Mouse (Mus musculus) c-Kit-negative CD71-positive TER-119-positive erythroid progenitor cells, embryonic 14.5 days (primary cell): ENCODE measurements around the gene Cenpv.

Experiments used
- DNase-seq: peaks from one replicate; pipeline ENCODE4 v3.0.0-alpha.2; 2013; ENCODE audit warnings: low read depth, low spot score

Cenpv gene

GRCm38 (mm10) chr11:62539089-62539890, at the start of gene Cenpv:
Cenpv (minus strand) TSS chr11:62539261.
- no peak for DNase-seq

DNA sequence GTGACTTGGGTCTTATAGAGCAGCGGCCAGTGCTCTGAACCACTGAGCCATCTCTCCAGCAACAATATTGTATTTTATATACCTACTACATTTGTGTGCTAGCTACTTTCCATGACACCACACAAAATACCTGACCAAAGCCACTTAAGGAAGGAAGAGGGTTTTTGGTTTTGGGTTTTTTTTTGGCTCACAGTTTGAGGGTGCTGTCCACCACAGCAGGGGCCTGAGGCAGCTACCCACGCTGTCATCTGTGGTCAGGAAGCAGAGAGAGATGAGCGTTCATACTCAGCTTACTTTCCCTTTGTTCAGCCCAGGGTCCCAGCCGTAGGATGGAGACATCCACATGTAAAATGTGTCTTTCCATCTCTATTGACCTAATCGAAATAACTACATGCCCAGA, 48.0 kb upstream of the Cenpv start:
- DNase-seq: no peak

DNA sequence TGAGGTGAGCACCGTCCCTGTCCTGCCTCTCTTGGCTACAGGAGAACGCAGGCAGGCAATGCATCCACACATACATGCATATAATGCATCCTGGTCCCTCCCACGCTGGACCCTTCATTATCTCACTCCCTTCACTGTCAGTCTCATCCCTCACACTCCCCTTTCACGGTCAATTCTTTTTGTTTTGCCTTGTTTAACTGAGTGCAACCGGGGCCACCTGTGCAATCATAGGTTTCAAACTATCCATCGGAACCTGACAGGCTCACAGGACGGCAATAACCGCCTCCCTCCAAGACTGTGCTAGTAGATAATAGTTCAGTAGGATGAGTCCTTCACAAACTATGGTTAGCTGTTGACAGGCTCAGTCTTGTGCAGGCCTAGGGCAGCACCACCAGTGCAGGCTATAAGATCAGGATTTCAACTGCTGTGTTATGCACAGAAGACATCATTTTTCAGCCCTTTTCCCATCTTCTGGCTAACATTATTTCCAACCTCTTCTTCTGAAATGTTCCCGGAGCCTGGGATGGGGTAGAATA, 45.7 kb upstream of the Cenpv start:
- no peak for DNase-seq

DNA sequence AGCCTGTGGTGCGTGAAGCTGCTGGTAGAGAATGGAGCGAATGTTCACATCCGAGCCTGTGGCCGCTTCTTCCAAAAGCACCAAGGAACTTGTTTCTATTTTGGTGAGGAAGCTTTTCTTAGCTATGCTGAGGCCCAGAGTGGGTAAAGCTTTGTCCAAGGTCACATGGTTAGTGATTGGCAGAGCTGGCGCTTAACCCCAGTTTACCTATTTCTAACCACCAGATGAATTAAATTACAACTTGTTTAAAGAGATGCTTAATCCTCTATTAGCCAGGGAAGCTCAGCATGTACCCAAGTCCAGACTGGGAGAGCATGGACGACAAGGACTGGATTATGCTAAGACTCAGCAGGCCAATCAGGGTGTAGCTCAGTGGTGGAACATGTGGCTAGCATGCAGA, 44.0 kb upstream of the Cenpv start:
- DNase-seq: no peak

DNA sequence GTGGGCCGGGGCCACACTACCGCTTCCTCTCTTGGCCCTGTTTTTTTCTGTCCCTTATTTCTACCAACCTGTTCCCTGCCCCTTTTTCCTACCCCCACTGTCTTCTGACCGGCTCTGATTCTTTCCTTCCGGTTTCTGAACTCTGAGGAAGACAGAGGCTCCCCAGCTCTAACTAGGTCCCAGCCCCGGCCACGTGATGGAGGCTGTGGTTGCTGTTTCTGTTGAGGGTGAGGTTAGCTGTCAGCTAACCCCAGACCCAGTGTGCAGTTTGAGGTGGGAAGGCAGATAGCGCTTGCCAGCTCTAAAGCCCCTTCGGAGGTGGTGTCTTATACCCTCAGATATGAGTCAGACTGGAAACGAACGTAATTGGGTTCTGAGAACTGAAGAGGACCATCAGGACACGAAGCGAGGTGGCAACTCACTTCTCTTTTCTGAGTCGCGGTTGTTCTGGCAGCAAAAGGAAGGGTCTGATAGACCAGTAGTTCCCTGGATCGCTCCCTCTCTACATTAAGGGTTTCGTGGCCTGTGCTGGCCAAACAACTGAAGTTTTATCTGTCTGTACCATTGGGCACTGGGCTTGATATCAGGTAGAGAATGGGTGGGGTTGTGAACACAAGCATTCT, 37.6 kb upstream of the Cenpv start:
- DNase-seq: no peak

DNA sequence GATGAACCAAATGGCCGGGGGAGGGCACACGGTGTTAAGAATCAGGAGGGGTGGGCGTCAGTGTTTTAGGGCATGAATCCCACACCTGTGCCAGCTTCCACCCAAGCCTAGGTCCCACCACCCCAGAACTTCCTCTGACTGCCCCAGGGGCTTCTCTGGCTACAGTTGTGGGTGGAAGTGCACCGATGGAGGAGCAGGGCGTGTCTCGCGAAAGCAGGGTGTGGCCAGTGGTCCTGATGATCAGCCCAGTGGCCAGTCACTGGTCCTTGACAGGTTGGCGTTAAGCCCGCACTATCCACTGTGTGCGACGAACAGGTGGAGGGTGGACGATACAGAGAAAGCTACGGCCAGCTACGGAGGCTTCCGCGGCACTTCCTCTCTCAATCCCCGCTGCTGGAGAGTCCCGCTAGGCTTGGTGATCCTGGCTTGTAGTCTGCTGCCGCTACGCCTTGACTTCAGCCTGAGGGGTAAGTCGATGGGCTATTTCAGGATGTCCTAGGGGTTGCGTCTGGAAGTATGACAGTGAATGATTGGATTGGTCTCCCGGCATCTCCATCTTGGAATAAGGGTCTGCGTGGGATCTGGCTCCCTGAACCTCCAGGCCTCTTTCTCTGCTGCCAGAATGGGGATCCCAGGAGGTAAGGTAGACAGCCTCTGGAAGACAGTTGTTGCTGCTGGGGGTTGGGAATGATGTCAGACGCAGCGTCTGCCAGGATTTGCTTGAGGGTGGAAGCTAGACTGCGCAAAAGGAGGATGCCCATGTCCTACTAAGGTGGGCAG, 36.8 kb upstream of the Cenpv start:
- DNase-seq: peak; percentile 51

DNA sequence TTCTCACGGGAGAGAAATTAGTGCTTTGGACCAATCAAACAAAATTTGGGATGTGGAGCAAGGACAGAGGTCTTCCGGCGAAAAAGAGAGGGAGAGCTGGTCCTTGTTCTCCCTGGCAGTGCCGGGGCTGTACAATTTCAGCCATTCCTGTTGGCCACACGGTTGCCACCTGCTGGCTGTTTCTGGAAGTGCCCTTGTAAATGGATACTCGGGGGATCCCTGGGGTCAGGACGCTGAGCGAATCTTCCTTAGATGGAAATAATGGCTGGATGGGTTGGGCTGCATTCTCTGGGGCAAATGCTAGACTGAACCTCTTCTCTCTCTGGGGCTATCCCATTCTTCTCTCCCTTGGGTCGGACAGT, 36.2 kb upstream of the Cenpv start:
- peak; percentile 64 for DNase-seq

DNA sequence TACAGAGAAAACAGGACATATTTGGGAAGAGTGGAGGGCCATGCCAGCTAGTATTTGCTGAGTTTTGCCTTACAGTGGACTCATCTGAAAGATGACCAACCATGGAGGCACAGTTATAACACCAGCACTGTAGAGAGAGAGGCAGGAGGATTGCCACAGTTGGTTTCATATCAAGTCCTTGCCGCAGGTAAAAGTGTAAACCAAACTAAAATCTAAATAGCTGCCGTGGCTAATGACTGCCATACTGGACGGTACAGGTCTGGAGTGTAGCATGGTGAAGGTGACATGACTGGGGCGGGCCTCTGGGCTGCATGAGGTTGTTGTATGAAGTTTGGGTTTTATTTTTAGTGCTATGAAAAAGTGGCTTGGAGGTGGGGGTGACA, 35.6 kb upstream of the Cenpv start:
- DNase-seq: no peak

GRCm38 (mm10) chr11:62573959-62574702, 35.1 kb upstream of the Cenpv start, which contains the start of gene Trpv2:
Trpv2 (plus strand) TSS chr11:62574486.
- DNase-seq: no peak

DNA sequence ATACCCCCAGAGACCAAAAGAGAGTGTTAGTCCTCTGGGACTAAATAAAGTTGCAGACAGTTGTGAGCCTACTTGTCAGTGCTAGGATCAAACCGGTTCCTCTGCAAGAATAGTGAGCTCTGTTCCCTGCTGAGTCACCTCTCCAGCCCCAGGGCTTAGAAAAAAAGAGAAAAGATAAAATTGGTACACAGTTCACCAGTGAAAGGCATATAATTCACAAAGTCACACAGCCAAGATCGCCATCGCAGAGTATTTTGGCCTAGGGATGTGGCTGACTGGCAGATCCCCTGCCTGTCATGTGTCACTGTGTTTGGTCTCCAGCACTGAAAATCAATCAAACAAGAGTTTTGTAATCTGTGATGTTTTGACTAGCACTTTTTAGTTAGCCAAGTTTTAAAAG, 29.2 kb upstream of the Cenpv start:
- DNase-seq: no peak

DNA sequence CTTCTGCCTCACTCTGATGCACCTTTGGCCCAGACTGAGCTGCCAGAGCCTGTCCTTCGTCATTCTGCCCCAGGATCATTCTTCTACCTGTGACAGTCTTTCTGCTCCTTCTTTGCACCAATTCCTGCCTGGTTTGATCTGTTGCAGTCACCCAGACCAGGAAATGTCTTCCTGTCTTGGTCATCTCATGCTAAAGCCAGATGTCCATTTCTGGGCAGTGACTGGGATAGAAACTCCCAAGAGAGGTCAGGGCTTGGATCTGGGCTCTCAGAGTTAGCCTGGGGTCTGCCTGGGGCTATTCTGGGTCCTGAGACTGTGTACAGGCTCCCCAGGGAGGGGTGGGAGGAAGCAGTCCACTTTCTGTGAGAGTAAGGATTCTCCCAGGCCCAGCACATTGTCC, 27.1 kb upstream of the Cenpv start:
- no peak for DNase-seq

DNA sequence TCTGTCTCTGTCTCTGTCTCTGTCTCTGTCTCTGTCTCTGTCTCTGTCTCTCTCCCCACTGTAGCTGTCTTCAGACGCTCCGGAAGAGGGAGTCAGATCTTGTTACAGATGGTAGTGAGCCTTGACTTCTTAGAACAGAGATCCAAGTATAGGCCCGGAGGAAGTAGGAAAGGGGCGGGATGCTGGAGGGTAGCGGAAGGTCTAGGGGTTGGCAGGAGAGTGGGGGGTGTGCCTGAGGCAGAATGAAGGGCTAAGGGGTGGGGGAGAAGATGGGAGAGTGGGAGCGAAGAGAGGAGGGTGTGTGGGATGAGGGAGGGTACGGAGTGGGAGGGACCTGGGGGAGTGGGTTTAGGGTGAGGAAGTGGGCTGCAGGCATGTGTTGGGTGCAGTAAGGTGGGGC, 26.7 kb upstream of the Cenpv start:
- DNase-seq: no peak

- no peak for DNase-seq
Measured at GRCm38 (mm10) chr11:62563590-62563989, 24.5 kb upstream of the Cenpv start.

DNA sequence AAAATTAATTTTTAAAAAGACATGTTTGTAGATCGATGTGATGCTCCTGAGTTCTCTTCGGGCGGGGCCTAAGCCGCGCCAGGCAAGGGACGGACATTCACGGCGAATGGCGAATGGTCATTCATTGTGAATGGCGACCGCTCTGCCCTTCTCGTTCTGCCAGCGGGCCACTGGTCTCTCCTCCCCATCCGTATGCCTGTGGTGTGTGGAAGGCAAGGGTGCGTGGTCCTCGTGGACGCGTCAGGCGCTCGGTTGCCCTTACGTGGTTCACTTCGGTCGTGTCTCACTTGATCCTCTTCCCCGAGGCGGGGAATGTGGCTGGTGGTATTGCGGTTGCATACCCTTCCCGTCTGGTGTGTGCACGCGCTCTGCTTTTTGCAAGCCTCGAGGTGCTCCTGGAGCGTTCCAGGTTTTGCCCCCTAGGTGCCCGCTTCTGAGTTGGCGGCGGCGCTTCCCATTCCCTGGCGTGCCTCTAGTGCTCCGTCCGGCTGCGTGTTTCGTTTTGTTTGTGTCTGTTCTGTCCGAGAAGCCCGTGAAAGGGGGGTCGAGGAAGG, 21.5 kb upstream of the Cenpv start:
- DNase-seq: no peak

DNA sequence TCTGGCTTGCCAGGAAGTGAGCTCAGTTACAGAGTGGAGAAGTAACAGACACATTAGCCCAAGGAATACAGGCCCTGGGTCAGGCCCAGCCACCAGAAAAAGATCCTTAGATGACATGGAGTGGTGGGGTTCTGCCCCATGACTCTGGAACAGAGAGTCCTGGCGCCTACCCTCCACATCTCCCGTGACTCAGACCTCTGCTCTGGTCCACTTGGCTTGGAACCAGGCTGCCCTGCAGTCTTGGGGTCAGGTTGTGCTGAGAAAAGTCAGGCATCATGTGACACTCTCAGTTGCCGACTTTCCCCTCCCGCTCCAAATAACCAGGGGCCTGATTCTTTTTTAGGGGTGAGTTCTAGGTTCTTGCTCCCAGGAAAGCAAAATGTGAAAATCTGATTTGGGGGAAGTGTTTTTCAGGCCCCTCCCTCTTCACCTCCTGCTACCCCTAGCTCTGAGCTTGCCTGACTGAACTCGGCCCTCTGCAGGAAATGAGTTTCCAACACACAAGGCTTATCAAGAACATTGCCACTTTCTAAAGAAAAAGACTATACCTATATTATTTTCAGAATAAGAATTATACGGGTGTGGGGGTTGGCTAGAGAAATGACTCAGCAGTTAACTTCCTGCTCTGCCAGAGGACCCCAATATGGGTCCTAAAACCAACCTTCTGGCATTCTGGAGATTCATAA, 20.0 kb upstream of the Cenpv start:
- no peak for DNase-seq

DNA sequence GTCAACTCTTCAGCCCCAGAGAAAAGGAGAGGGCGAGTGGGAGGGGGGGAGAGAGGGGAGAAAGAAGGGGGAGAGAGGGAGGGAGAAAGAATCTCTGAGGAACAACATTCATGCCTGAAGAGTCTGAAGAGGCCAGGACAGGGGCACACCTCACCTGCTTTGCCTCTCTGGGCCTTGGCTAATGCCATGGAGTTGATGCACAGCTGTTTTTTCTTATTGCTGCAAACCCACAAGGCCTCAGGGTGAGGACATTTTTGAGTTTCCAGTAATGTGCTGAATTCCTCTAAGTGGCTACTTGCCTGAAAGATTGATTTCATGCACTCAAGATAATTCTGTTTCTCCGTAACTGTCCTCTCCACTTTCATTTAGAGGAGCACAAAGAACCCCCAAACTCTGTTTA, 19.1 kb upstream of the Cenpv start:
- DNase-seq: no peak

DNA sequence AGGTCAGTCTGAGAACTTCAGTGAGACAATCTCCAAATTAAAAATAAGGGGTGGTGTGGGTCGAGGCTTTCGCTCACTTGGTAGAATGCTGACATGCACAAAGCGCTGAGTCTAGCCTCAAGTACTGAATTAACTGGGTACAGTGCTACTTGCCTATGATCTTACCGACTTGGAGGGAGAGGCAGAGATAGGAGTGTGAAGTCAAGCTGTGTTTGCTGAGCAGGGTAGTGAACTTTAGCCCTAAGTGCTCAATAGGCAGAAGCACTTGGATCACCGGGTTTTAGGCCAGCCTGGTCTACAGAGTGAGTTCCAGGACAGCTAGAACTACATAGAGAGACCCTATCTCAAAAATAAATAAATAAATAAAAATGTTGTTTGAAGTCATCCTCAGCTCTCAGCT, 18.1 kb upstream of the Cenpv start:
- no peak for DNase-seq

DNA sequence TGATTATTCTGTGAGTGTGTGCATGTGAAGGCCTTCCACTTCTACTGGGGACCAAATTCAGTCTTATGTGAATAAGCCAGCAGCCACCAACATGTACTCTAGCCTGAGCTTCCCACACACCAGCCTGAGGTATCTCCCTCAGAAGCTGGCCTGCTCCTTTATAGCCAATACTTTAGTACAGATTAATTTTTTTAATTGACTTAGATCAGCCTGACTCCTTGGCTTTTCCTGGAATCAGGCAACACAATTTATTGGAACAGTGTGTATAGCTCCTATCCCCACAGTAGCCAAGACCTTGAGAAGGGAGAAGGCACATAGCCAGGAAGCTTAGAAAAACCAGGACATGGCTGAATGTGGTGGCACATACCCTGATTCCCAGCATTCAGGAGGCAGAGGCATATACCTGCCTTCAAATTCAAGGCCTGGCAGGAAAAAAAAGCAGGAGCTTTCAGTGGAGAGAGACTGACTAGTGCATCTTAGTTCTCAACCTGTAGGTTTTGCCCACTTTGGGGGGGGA, 16.9 kb upstream of the Cenpv start:
- DNase-seq: no peak

DNA sequence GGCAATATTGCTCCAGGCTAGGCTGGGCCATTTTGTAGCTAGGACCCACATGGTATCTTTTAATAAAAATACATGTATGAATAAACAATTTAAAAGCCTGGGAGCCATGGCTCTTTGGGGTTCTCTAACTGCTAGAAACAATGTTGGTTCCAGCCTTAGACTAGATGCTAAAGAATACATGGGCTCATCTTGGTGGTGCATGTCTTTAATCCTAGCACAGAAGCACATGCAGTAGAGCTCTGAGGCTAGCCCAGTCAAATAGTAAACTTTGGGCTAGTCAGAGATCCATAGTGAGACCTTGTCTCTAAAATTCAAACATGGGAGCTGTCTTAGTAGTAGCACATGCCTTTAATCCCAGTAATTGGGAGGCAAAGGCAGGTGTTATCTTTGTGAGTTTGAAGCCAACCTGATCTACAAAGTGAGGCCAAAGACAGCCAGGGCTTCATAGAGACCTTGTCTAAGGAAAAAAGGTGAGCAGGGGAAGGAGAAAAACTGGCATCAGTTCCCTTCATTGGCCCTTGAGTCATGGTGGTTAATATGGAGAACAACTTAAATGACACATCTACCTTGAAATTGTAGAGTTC, 16.0 kb upstream of the Cenpv start:
- no peak for DNase-seq

DNA sequence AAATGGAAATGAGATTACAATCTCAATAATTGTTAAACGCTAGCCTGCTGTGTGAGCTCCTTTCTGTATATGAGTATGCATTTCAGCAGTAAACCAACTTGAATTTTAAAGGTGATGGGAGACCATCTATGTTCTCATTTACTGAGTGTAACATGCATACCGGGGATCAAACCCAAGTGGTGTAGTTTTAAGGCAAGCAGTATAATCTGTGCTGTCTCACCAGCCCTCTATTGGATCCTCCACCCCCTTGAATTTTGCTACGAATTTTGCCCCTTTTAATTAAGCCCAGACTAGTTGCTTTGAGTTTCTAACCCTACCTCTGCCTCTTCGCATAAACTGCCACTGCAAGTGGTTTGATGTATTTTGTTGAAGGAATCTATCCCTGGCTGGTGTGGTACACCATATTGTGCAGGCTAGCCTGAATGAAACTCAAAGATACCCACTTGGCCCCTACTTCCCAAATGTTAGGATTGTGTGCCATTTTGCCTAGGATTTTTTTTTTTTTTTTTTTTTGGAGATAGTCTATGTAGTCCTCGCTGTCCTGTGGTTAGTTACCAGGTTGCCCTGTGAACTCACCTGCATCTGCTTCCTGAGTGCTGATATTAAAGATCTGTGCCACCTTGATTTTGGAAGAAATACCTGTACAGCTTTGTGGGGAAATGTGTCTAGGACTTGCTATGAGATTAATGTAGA, 15.2 kb upstream of the Cenpv start:
- no peak for DNase-seq
